In the genomic region with DNA sequence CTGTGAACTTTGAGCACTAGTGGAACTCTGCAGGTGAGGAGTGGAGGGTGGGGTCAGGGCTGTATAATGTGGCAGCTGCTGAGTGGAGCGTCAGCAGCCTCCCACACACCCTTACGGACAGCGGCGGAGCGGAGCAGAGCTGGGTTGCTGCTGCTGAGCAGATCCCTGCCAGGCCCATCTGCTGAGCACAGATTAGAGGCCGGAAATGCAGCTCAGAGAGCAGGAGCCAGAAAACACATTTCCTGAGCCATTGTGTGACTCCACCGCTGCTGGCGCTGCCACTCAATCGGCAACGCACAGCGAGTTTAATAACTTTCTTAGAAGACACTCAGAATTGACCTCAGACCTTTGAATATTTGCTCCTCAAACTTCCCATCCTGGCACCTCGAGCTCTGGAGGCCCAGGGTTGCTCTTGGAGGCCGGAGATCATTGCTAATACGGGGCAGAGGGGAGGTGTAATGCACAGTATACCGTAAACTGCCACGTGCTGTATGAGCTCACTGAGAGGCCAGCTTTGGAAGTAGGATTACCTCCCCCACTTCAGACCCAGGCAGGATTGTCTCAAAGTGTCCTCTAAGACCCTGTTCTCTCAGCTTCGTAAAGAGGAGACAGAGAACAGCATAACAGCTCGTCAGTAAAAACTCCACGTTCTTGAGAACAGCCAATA, we compare ENCODE assay signal across 8 mouse cellular contexts.
A peak's percentile ranks its signal among the peaks of the same experiment; 100 is the strongest.
DNase-seq lines count a peak whose midpoint lies in the region; ATAC-seq and TF ChIP-seq lines count a peak whose summit lies in the region.

No protein-coding gene starts in this region.

- H3K27ac ChIP-seq in forebrain, embryonic 11.5 days (ENCODE audit: low read depth, low read length), result 0 out of 2 replicates have a peak overlapping the region, but pooled peaks have one; percentile 1
- no peak overlapping the region for H3K27ac ChIP-seq in layer of hippocampus, adult 2 months

- WGBS in forebrain, embryonic 11.5 days, result 47% methylated on average over 19 of the region's 19 CpGs

- peaks cover 6% of the 10 kb centered on the region; the same call in 1 of the 2 replicates for H3K4me1 ChIP-seq in forebrain, embryonic 11.5 days (replicated peaks; ENCODE audit: control insufficient read depth, insufficient read depth, low read length)

- no peaks in the 10 kb centered on the region for H3K9me3 ChIP-seq in forebrain, embryonic 11.5 days (ENCODE audit: control insufficient read depth, low read length)

- DNase-seq in 416B (ENCODE audit: low read depth) (peak; percentile 88), ZHBTc4 (ENCODE audit: low read depth, low spot score) (peak; percentile 43)
- DNase-seq in forebrain, embryonic 11.5 days (ENCODE audit: low spot score), result peak; percentile 59
- DNase-seq in heart, postnatal 4 days, result peak; percentile 74
- DNase-seq in layer of hippocampus, adult 2 months (ENCODE audit: low spot score in 2 of 2), result peak; percentile 29 to 42
- peak; percentile 64 for DNase-seq in lung, postnatal 14 days
- DNase-seq in retina, postnatal 1 day, result peak; percentile 73
- no peak for DNase-seq in cerebellum, adult 9-10 months

- no peak overlapping the region for H3K4me3 ChIP-seq in forebrain, embryonic 11.5 days (ENCODE audit: low read depth, low read length)
- H3K4me3 ChIP-seq in layer of hippocampus, adult 2 months, result no peak overlapping the region

- 0 out of 2 replicates have a peak, but pooled peaks have one; percentile 26 for TF ChIP-seq CTCF in layer of hippocampus, adult 2 months (conservative IDR thresholded peaks at IDR 0.05)

- H3K36me3 ChIP-seq in forebrain, embryonic 11.5 days (ENCODE audit: control insufficient read depth, insufficient read depth, low read length), result no peaks in the 10 kb centered on the region

- no peaks in the 10 kb centered on the region for H3K27me3 ChIP-seq in forebrain, embryonic 11.5 days (ENCODE audit: control insufficient read depth, insufficient read depth, low read length)

- H3K9ac ChIP-seq in forebrain, embryonic 11.5 days (ENCODE audit: low read length), result no peak overlapping the region

- ATAC-seq in forebrain, embryonic 11.5 days (replicated peaks; ENCODE audit: low FRiP score), result no peak

- H3K4me2 ChIP-seq in forebrain, embryonic 11.5 days (ENCODE audit: low read depth, low read length, severe bottlenecking), result no peak overlapping the region
